Mouse (Mus musculus): ENCODE results near the gene Atp8b3. TPM values are rescaled to one million over a fixed set of nuclear protein-coding genes. Genes with fewer than 3 reads are reported as not detected.

Atp8b3 gene
- polyA plus RNA-seq, 1 experiment, result 0.31 TPM

- no peak for DNase-seq
- 10% methylated on average over 14 of the region's 14 CpGs for WGBS
- H3K27ac ChIP-seq (ENCODE audit: control insufficient read depth, insufficient read depth, low read length), result no peak overlapping the region
- H3K36me3 ChIP-seq (ENCODE audit: control insufficient read depth, insufficient read depth, low read length), result no peaks in the 10 kb centered on the region
- H3K4me1 ChIP-seq (replicated peaks; ENCODE audit: control insufficient read depth, insufficient read depth, low read length), result peaks cover 8% of the 10 kb centered on the region
- no peak for TF ChIP-seq POLR2A (IDR thresholded peaks at IDR 0.05; ENCODE audit: control insufficient read depth, extremely low read depth, insufficient read depth, low read length, poor library complexity)
- H3K27me3 ChIP-seq (ENCODE audit: control insufficient read depth, insufficient read depth, low read length), result no peaks in the 10 kb centered on the region
- H3K4me3 ChIP-seq (ENCODE audit: control insufficient read depth, insufficient read depth, low read length), result no peak overlapping the region
Measured at GRCm38 (mm10) chr10:80535071-80535470, 3.9 kb downstream of the Atp8b3 start.

DNA sequence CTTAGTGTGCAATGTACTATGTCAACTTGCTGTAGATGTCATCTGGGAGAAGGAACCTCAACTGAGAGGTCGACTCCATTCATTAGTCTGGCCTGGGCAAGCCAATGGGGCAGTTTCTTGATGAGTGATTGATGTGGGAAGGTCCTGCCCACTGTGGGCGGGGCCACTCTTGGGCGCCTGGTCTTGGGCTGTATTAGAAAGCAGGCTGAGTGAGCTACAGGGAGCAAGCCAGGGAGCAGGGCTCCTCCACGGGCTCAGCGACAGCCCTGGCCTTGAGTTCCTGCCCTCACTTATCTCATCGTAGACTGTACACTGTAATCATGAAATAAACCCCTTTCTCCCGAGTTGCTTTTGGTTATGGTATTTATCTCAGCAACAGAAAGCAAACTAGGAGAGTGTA lies 5.2 kb downstream of the Atp8b3 start:
- H3K27ac ChIP-seq (ENCODE audit: control insufficient read depth, insufficient read depth, low read length), result no peak overlapping the region
- TF ChIP-seq CTCF (IDR thresholded peaks at IDR 0.05; ENCODE audit: borderline replicate concordance, control insufficient read depth, extremely low read depth, insufficient read depth, low read length, poor library complexity), result no peak
- no peaks in the 10 kb centered on the region for H3K27me3 ChIP-seq (ENCODE audit: control insufficient read depth, insufficient read depth, low read length)
- H3K4me3 ChIP-seq (ENCODE audit: control insufficient read depth, insufficient read depth, low read length), result no peak overlapping the region
- H3K4me1 ChIP-seq (replicated peaks; ENCODE audit: control insufficient read depth, insufficient read depth, low read length), result no peaks in the 10 kb centered on the region; the same call in 1 of the 2 replicates
- DNase-seq, result no peak
- no peaks in the 10 kb centered on the region for H3K36me3 ChIP-seq (ENCODE audit: control insufficient read depth, insufficient read depth, low read length)
- 41% methylated on average over 7 of the region's 7 CpGs for WGBS

- no peak for DNase-seq
- no peak overlapping the region for H3K4me3 ChIP-seq (ENCODE audit: control insufficient read depth, insufficient read depth, low read length)
- no peak overlapping the region for H3K27ac ChIP-seq (ENCODE audit: control insufficient read depth, insufficient read depth, low read length)
- no peaks in the 10 kb centered on the region; the same call in 1 of the 2 replicates for H3K4me1 ChIP-seq (replicated peaks; ENCODE audit: control insufficient read depth, insufficient read depth, low read length)
- no peaks in the 10 kb centered on the region for H3K36me3 ChIP-seq (ENCODE audit: control insufficient read depth, insufficient read depth, low read length)
- H3K27me3 ChIP-seq (ENCODE audit: control insufficient read depth, insufficient read depth, low read length), result no peaks in the 10 kb centered on the region
- WGBS, result 94% methylated on average over 11 of the region's 11 CpGs
- no peak for TF ChIP-seq POLR2A (IDR thresholded peaks at IDR 0.05; ENCODE audit: control insufficient read depth, extremely low read depth, insufficient read depth, low read length, poor library complexity)
- TF ChIP-seq CTCF (IDR thresholded peaks at IDR 0.05; ENCODE audit: borderline replicate concordance, control insufficient read depth, extremely low read depth, insufficient read depth, low read length, poor library complexity), result no peak
Measured at GRCm38 (mm10) chr10:80532783-80533182, 6.1 kb downstream of the Atp8b3 start.

DNA sequence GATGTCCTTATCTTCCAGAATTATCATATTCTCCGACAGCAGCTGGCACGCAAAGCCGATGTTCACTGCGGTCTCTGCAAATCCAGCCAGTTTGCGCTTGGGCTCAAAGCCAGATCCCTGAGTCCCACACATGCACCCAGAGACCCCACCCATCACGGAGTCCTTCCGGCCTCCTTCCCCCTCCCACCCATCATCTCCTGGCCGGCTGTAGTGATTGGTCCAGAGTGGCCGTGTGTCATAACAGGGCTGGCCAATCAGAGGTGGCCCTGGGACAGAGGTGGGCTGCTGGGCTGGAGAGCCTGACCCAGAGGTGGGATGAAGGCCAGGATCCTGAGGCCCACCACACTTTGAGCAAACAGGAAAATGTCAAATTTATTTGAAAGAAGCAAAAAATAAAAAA lies 12.8 kb downstream of the Atp8b3 start:
- Histone ChIP-seq H3K36me3 (ENCODE audit: control insufficient read depth, insufficient read depth, low read length) (no peaks in the 10 kb centered on the region), H3K27ac (ENCODE audit: control insufficient read depth, insufficient read depth, low read length) (no peak overlapping the region), H3K4me1 (replicated peaks; ENCODE audit: control insufficient read depth, insufficient read depth, low read length) (no peaks in the 10 kb centered on the region), H3K27me3 (ENCODE audit: control insufficient read depth, insufficient read depth, low read length) (no peaks in the 10 kb centered on the region; the same call in 1 of the 2 replicates), H3K4me3 (ENCODE audit: control insufficient read depth, insufficient read depth, low read length) (no peak overlapping the region)
- 54% methylated on average over 9 of the region's 9 CpGs for WGBS
- DNase-seq, result no peak
- no peak for TF ChIP-seq POLR2A (IDR thresholded peaks at IDR 0.05; ENCODE audit: control insufficient read depth, extremely low read depth, insufficient read depth, low read length, poor library complexity)
- no peak for TF ChIP-seq CTCF (IDR thresholded peaks at IDR 0.05; ENCODE audit: borderline replicate concordance, control insufficient read depth, extremely low read depth, insufficient read depth, low read length, poor library complexity)

- H3K27ac ChIP-seq (ENCODE audit: control insufficient read depth, insufficient read depth, low read length), result no peak overlapping the region
- no peaks in the 10 kb centered on the region for H3K36me3 ChIP-seq (ENCODE audit: control insufficient read depth, insufficient read depth, low read length)
- WGBS, result 98% methylated on average over 7 of the region's 7 CpGs
- peak; percentile 18 for DNase-seq
- no peaks in the 10 kb centered on the region for H3K4me1 ChIP-seq (replicated peaks; ENCODE audit: control insufficient read depth, insufficient read depth, low read length)
- no peaks in the 10 kb centered on the region; the same call in 1 of the 2 replicates for H3K27me3 ChIP-seq (ENCODE audit: control insufficient read depth, insufficient read depth, low read length)
- no peak overlapping the region for H3K4me3 ChIP-seq (ENCODE audit: control insufficient read depth, insufficient read depth, low read length)
- TF ChIP-seq CTCF (IDR thresholded peaks at IDR 0.05; ENCODE audit: borderline replicate concordance, control insufficient read depth, extremely low read depth, insufficient read depth, low read length, poor library complexity) (peak; percentile 52; the same call in 1 of the 2 replicates), POLR2A (IDR thresholded peaks at IDR 0.05; ENCODE audit: control insufficient read depth, extremely low read depth, insufficient read depth, low read length, poor library complexity) (no peak)
Measured at GRCm38 (mm10) chr10:80523299-80523698, 15.6 kb downstream of the Atp8b3 start.

DNA sequence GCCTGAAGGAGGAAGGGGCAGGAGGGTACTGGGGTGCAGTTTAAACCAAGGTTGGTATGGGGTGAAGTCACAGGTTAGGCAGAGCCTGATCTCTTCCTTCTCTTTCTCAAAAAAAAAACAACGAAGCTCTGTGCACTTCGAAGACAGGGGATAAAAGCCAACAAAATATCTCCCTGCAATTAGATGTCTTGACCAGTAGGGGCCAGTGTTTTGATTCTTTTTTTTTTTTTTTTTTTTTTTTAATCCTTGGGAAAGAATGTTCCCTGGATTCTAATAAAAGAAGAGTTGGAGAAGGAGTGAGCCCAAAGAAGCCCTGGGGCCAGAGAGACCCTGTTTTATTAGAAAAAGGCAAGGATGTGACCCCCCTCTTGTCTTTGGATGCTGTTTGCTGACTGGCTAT lies 19.6 kb downstream of the Atp8b3 start:
- TF ChIP-seq POLR2A (IDR thresholded peaks at IDR 0.05; ENCODE audit: control insufficient read depth, extremely low read depth, insufficient read depth, low read length, poor library complexity) (no peak), CTCF (IDR thresholded peaks at IDR 0.05; ENCODE audit: borderline replicate concordance, control insufficient read depth, extremely low read depth, insufficient read depth, low read length, poor library complexity) (no peak)
- 79% methylated on average over 2 of the region's 2 CpGs for WGBS
- H3K27ac ChIP-seq (ENCODE audit: control insufficient read depth, insufficient read depth, low read length), result no peak overlapping the region
- H3K4me3 ChIP-seq (ENCODE audit: control insufficient read depth, insufficient read depth, low read length), result no peak overlapping the region
- H3K4me1 ChIP-seq (replicated peaks; ENCODE audit: control insufficient read depth, insufficient read depth, low read length), result no peaks in the 10 kb centered on the region
- H3K27me3 ChIP-seq (ENCODE audit: control insufficient read depth, insufficient read depth, low read length), result no peaks in the 10 kb centered on the region; the same call in 1 of the 2 replicates
- DNase-seq, result no peak
- H3K36me3 ChIP-seq (ENCODE audit: control insufficient read depth, insufficient read depth, low read length), result no peaks in the 10 kb centered on the region

- no peaks in the 10 kb centered on the region for H3K36me3 ChIP-seq (ENCODE audit: control insufficient read depth, insufficient read depth, low read length)
- WGBS, result 18% methylated on average over 19 of the region's 19 CpGs
- H3K4me1 ChIP-seq (replicated peaks; ENCODE audit: control insufficient read depth, insufficient read depth, low read length), result peaks cover 4% of the 10 kb centered on the region; the same call in 1 of the 2 replicates
- TF ChIP-seq CTCF (IDR thresholded peaks at IDR 0.05; ENCODE audit: borderline replicate concordance, control insufficient read depth, extremely low read depth, insufficient read depth, low read length, poor library complexity) (no peak), POLR2A (IDR thresholded peaks at IDR 0.05; ENCODE audit: control insufficient read depth, extremely low read depth, insufficient read depth, low read length, poor library complexity) (no peak)
- H3K4me3 ChIP-seq (ENCODE audit: control insufficient read depth, insufficient read depth, low read length), result no peak overlapping the region
- no peaks in the 10 kb centered on the region; the same call in 1 of the 2 replicates for H3K27me3 ChIP-seq (ENCODE audit: control insufficient read depth, insufficient read depth, low read length)
- no peak for DNase-seq
- H3K27ac ChIP-seq (ENCODE audit: control insufficient read depth, insufficient read depth, low read length), result no peak overlapping the region
Measured at GRCm38 (mm10) chr10:80513739-80514138, 25.2 kb downstream of the Atp8b3 start.
